Mouse (Mus musculus) right cerebral cortex, postnatal 14 days (tissue): Measurements from ENCODE around the gene Fbxw8.
A peak's percentile ranks its signal among the peaks of the same experiment; 100 is the strongest.

ENCODE experiments used
- DNase-seq: peaks from one replicate; pipeline ENCODE4 v3.0.0; 2022

The Fbxw8 gene

GRCm38 (mm10) chr5:118037798-118038484, 117.3 kb downstream of the Fbxw8 start:
- no peak for DNase-seq

- DNase-seq = no peak
Measured at GRCm38 (mm10) chr5:118036888-118037797, 118.1 kb downstream of the Fbxw8 start.

GRCm38 (mm10) chr5:118035786-118036185, 119.5 kb downstream of the Fbxw8 start:
- DNase-seq = no peak

GRCm38 (mm10) chr5:118034632-118035031, 120.6 kb downstream of the Fbxw8 start:
- DNase-seq = no peak

GRCm38 (mm10) chr5:118033740-118034139, 121.5 kb downstream of the Fbxw8 start:
- DNase-seq = no peak

- DNase-seq = no peak
Measured at GRCm38 (mm10) chr5:118033328-118033727, 121.9 kb downstream of the Fbxw8 start.

GRCm38 (mm10) chr5:118031508-118031907, 123.8 kb downstream of the Fbxw8 start:
- no peak for DNase-seq

- DNase-seq = no peak
Measured at GRCm38 (mm10) chr5:118031059-118031458, 124.2 kb downstream of the Fbxw8 start.

- DNase-seq = no peak
Measured at GRCm38 (mm10) chr5:118030022-118030675, 125.1 kb downstream of the Fbxw8 start.

GRCm38 (mm10) chr5:118029420-118029819, 125.8 kb downstream of the Fbxw8 start:
- DNase-seq = peak; percentile 68

GRCm38 (mm10) chr5:118029035-118029408, 126.2 kb downstream of the Fbxw8 start:
- DNase-seq = no peak

- no peak for DNase-seq
Measured at GRCm38 (mm10) chr5:118028191-118029034, 126.9 kb downstream of the Fbxw8 start.

- peak; percentile 54 for DNase-seq
Measured at GRCm38 (mm10) chr5:118027698-118028190, 127.5 kb downstream of the Fbxw8 start, which contains the start of gene Tesc. Tesc (plus strand) TSS chr5:118027743.

- DNase-seq = no peak
Measured at GRCm38 (mm10) chr5:118027101-118027697, 128.1 kb downstream of the Fbxw8 start.

- DNase-seq = no peak
Measured at GRCm38 (mm10) chr5:118026343-118026742, 128.9 kb downstream of the Fbxw8 start.

GRCm38 (mm10) chr5:118025880-118026279, 129.4 kb downstream of the Fbxw8 start:
- DNase-seq = no peak

- no peak for DNase-seq
Measured at GRCm38 (mm10) chr5:118023053-118023452, 132.2 kb downstream of the Fbxw8 start.

GRCm38 (mm10) chr5:118019905-118020304, 135.4 kb downstream of the Fbxw8 start:
- no peak for DNase-seq

GRCm38 (mm10) chr5:118017527-118017926, 137.7 kb downstream of the Fbxw8 start:
- DNase-seq = no peak

GRCm38 (mm10) chr5:118015669-118016068, 139.6 kb downstream of the Fbxw8 start:
- no peak for DNase-seq

GRCm38 (mm10) chr5:118015028-118015427, 140.2 kb downstream of the Fbxw8 start:
- peak; percentile 65 for DNase-seq
